Mouse (Mus musculus) stomach, postnatal 0 days (tissue): ENCODE results near the gene 1110051M20Rik.

Source experiments
- CTCF ChIP-seq: IDR thresholded peaks from 2 replicates; pipeline ENCODE4 v1.5.1; 2016; ENCODE audit warnings: antibody characterized with exemption, low read depth, mild to moderate bottlenecking, moderate library complexity
- EP300 ChIP-seq: optimal IDR thresholded peaks from 2 replicates; pipeline ENCODE3; 2016; ENCODE audit warnings: antibody characterized with exemption

DNA sequence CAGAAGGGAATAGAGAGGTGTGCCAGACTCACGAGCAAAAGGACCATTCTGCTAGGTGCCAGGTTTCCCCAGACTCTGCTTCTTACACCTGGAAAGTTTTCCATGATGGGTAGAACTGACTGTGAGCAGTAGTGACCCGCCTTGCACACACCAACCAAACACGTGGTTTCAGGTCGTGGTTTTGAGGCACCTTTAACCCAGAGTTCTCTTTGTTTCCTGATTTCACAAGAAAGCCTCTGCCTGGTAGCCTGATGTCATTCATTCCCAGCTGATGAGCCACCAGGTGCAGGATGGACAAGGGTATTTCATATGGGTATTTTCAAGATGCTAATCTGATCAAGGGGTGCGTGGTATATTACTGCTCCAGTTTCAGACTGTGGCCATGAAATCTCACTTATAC lies 202.0 kb downstream of the 1110051M20Rik start:
- no peak for TF ChIP-seq EP300
- no peak for TF ChIP-seq CTCF
